Mouse (Mus musculus): ENCODE results near the gene Bcl10.
A peak's percentile ranks its signal among the peaks of the same experiment; 100 is the strongest.
"Not testable (repeated sequence)": the region's sequence is repeated elsewhere in the genome, so short reads cannot be mapped to it uniquely, and the experiment has no call there.

The Bcl10 gene

DNA sequence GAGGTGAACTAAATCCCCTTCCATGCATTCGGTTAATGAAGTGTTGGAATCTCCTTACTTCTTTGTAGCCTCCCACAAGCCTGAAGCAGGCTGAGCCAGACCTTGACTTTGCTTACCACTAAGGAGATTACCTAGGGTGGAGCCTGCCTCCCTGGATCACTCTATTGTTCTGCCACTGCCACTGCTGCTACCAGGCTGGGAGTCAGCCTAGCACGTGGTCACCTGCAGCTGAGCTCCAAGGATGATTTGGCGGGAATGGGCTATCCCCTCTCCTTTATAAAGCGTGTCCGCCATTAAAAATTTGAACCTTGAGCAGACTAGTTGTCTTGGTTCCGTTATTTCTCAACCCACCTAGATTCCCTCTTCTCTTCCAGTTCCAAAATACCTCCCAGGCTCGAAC, 8.7 kb upstream of the Bcl10 start:
- DNase-seq: not testable (repeated sequence)

DNA sequence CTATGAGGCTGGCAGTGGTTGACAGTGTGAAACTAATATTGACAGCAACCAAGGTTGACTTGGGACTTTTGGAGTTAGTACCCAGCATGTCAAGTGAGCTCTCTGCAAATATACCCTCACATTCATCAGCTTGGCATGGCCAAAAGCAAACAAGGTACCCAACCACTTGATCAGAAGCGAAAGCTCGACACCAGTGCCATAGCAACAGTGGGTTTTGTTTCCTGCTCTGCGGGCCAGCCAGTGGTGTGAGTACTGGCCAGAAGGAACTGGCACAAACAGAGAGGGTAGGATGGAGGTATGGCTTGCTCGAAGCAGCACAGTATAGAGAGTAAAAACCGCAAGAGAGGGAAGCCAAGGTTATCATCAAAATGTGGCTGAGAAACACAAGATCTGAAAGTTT, 6.2 kb upstream of the Bcl10 start:
- no peak for DNase-seq

DNA sequence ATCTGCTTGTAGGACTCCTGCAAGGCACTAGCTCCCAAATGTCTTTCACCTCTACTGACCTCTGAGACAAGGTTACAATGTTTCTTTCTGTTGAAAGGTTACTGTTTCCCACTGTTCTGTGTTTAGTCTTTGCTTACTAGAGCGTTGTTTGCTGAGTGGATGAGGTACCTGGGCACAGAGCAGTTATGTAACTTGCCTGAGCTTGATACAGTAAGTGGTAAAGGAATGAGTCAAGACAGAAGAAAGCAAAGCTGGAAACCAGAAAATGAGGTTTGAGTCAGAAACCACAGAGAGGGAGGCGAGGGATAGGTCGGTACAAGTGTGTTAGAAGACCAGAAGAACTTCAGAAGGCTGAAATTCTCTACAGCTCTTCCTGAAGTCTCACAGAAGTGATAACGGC, 5.8 kb upstream of the Bcl10 start:
- DNase-seq: no peak

- DNase-seq: no peak
Observed at GRCm38 (mm10) chr3:145922971-145923370, 367 bp downstream of the Bcl10 start.

GRCm38 (mm10) chr3:145923874-145924577, 1.4 kb downstream of the Bcl10 start:
- peak; percentile 98 to 99 for DNase-seq

- DNase-seq: peak; percentile 73 to 75
Observed at GRCm38 (mm10) chr3:145924649-145925337, 2.2 kb downstream of the Bcl10 start.

DNA sequence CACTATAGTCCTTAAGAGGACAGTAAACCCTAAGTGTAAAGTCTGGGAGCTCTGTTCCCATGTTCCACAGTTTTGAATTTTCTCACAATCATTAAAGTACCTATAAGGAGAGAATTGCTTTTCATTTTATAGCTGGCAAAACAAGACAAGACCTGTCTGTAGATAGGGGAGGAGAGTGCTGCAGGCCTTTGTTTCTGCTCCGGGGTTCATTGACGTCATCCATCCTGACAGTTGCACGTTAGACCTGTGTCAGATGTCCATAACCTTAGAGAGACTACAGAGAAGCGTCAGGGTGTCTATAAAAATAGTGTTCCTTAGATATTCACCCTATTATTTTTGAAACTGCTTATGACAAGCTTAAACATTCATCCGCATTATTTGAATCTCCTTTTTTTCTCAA, 2.9 kb downstream of the Bcl10 start:
- DNase-seq: no peak

DNA sequence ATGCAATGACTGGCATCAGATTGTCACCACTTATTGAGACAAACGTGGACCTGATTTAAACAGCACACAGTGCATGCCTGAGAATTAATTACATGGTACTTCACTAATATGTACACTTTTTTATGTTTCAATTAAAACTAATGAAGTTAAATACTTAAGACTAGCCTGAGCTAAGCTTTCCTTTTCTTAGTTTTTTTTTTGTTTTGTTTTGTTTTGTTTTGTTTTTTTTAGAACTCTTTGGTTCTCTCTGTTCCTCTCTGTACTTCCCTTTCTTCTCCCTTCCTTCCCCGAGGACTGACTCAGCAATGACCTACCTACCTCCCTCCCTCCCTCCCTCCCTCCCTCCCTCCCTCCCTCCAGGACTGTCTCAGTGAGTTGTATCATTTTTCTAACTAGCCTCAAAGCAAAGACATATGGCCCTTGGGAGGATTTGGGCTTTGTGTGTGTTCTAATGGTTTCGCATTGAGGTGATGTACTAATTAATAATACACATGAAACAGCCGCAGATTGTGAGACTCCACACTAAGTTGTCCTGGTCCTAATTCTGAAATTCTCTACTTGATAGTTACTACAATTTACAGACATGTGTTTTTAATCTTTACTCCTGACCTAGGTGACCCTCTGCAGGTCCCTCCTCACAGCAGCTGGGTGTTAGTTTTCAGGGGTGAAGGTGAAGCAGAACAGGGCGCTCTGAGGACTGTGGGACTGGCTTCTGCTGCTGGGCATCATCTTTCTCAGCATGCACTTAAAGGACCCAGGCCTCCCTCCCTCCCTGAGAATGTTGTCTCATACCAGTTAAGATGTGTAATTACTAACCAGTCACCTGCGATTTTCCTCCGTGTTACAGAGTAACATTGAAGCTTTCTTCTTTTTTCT, 7.2 kb downstream of the Bcl10 start:
- DNase-seq: no peak

DNA sequence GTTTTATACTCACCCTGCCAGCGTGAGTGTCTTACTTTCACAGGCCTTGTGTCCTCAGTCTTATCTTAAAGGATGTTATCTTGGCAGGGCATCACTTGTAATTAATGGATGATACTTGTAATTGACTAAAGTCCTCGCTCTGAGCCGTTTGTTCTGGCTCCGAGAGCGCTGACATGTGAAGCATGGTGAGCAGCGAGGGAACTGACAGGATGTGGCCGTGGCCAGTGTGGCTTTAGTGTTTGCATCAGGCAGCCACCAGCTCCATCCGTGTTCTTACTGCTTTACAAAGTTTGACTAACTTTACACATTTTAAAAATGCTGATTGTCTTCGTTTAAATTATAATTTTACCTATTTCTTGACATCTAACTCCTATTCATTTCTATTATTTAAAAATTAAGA, 11.2 kb downstream of the Bcl10 start:
- no peak for DNase-seq

GRCm38 (mm10) chr3:145937505-145938404, 15.2 kb downstream of the Bcl10 start, which contains the start of gene 2410004B18Rik:
TSS of gene 2410004B18Rik (plus strand) at chr3:145938014.
- DNase-seq: peak; percentile 96 to 97

GRCm38 (mm10) chr3:145938405-145939349, 16.1 kb downstream of the Bcl10 start:
- DNase-seq: peak; percentile 48 to 55

DNA sequence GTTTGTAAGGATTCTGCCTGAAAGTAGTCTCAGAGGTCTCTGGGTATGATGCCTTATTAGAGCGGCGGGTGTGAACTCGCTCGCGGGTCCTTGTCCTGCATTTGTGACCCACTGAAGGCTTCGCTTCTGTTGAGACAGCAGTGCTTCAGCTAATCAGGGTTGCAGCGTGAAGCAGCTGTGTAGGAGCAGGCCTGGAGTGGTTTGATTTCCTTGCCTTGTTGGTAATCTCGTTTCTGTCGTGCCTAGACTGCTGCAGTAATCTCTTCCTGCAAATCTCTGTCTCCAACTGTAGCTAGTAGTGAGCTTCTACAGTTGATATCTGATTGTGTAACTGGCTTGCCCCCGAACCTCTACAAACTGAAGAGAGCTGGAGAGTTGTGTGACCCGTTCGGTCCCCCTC, 16.8 kb downstream of the Bcl10 start:
- DNase-seq: no peak

DNA sequence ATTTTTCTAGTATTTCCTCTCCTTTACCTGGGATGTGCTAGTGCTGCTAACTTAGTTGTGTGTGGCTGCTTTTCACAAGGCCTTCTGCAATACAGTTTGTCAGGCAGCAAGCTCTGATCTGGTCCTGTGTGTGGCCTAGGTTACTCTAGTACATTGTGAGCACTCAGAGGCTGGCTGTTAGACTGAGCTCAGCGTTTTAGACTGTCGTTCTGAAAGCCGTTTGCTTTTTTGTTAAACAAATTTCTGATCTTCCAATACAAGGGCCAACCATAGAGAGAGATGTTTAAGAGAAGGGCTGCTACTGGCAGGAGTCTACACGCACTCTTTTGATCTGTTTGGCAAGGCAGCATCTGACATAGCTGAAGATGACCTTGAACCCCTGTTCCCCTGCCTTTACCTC, 17.4 kb downstream of the Bcl10 start:
- no peak for DNase-seq

DNA sequence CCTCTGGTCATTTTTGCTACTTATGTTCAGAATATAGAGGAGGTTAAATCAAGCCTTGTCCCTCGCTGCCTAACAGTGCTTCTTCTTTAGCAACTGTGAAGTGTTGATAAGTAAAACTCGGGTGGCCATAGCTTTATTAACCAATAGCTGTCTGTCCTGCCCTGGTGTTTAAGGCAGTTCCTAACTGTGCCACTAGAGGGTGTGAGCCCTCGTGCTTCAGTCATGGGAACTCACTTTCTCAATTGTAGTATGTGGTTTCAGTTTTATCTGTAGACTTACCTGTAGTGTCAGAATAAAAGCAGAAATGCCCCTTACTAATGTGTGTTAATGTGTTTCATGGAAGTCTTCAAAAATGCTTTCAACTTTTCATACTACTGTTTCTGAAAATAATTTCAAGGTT, 19.4 kb downstream of the Bcl10 start:
- peak; percentile 80 to 81 for DNase-seq

- DNase-seq: no peak
Observed at GRCm38 (mm10) chr3:145944348-145944747, 21.7 kb downstream of the Bcl10 start.

DNA sequence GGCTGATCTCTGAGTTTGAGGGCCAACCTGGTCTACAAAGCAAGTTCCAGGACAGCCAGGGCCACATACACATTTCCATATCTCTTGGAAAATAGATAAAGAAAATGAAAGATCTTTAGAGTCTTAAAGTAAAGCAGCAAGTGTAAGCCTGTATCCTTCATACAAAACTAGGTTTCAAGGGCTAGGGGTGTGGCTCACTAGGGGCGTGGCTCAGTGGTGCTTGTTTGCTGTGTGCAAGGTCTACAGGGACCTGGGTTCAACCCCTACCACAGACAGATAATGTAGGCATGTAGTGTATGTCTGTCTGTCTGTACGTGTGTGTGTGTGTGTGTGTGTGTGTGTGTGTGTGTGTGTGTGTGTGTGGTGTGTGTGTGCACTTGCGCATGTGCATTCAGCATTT, 23.3 kb downstream of the Bcl10 start:
- DNase-seq: no peak

- no peak for DNase-seq
Observed at GRCm38 (mm10) chr3:145946654-145947053, 24.1 kb downstream of the Bcl10 start.

DNA sequence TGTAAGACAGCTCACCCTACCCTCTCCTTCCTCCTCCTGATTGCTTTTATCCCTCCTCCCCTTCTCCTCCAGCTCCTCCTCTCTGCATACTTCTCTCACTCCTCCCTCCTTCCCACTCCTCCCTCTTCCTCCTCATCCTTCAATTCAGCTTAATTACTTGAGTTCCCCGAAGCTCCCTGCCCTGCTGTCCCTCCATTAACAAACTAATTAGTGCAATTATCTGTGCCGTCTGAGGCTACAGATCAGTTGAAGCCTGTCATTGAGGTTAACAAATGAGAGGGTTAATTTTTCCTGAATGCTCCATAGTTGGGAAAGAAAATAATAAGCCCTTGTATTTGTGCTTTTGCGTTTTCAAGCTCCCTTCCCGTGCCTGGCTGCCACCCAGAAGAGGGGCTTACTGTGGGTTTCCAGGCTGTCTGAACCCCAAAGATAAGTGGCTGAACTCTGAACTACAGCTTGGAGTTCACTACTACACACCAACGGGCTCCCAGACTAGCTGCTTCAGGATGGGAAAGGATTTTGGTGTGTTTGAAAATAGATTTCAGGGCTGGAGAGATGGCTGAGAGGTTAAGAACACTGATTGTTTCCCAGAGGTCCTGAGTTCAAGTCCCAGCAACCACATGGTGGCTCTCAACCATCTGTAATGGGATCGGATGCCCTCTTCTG, 25.1 kb downstream of the Bcl10 start:
- no peak for DNase-seq

- DNase-seq: peak; percentile 63 to 68
Observed at GRCm38 (mm10) chr3:145950034-145950814, 27.6 kb downstream of the Bcl10 start.

DNA sequence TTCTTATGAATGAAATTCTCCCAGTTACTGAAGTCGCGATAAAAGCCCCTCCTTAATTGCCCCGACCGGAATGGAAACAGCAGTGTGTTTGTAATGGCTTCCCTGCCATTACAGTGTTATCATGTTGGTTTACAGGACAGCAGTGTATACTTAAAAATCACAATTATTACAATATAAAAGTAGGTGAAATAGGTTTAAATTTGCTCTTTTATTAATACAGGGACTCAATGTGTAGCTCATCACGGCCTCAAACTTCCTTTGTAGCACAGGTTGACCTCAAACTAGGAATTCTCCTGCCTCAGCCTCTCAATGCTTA, 28.2 kb downstream of the Bcl10 start:
- DNase-seq: no peak

Data from cerebellum, postnatal 10 days (tissue).